Mouse (Mus musculus): ENCODE data around the gene E330034G19Rik. TPM values are rescaled to one million over a fixed set of nuclear protein-coding genes. Genes with fewer than 3 reads are reported as not detected.

The E330034G19Rik gene
- not detected for polyA plus RNA-seq (2014; fragmentation: Illumina TruSeq; extraction: RNeasy Lipid Tissue Mini Kit (QIAGEN cat#74804); ENCODE audit: low read depth, low replicate concordance)

GRCm38 (mm10) chr14:24292914-24293313, at the start of gene E330034G19Rik:
Gene E330034G19Rik (plus strand): TSS chr14:24293214.

GRCm38 (mm10) chr14:24245177-24246081, 47.6 kb upstream of the E330034G19Rik start, which contains the start of gene Dlg5:
Gene Dlg5 (minus strand): TSS chr14:24245920.

Other genes with a start within 250 kb of the E330034G19Rik start
- gene Dlg5, start 47.3 kb upstream of the E330034G19Rik start, polyA plus RNA-seq (2014; fragmentation: Illumina TruSeq; extraction: RNeasy Lipid Tissue Mini Kit (QIAGEN cat#74804); ENCODE audit: low read depth, low replicate concordance), result 7.8 TPM
- gene Polr3a, start 193.8 kb downstream of the E330034G19Rik start, polyA plus RNA-seq (2014; fragmentation: Illumina TruSeq; extraction: RNeasy Lipid Tissue Mini Kit (QIAGEN cat#74804); ENCODE audit: low read depth, low replicate concordance), result 9.3 TPM
- 1,906 TPM for gene Rps24, start 193.9 kb downstream of the E330034G19Rik start, polyA plus RNA-seq (2014; fragmentation: Illumina TruSeq; extraction: RNeasy Lipid Tissue Mini Kit (QIAGEN cat#74804); ENCODE audit: low read depth, low replicate concordance)

Measured in heart, adult 10 weeks (tissue).